Mouse (Mus musculus): ENCODE data around the gene Birc5.

The Birc5 gene

DNA sequence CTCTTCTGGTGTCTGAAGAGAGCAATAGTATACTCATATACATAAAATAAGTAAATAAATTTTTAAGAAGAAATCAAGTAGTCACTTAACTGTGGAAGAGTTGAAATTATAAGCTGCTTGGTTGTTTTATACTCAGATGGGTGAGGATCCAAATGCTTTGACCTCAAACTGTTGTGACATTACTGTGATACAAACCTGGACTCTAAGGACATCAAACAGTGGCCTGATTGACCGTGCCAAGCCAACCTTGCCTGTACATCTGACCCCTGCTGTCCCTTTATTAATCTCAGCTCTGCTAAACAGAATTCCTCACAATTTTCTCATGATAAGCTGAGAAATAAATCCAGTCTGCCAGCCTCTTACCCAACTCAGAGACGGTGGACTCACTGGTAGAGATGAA is 3.4 kb upstream of the Birc5 start:
- in situ Hi-C loops (cut with MboI; ENCODE audit: unreplicated experiment in 2 of 2), result loop anchor here in 1 of 2 experiments (25.0 kb wide), 2 partner anchors 758 to 983 kb away; partner anchors contain the start of genes Mfsd11 and Srsf2

DNA sequence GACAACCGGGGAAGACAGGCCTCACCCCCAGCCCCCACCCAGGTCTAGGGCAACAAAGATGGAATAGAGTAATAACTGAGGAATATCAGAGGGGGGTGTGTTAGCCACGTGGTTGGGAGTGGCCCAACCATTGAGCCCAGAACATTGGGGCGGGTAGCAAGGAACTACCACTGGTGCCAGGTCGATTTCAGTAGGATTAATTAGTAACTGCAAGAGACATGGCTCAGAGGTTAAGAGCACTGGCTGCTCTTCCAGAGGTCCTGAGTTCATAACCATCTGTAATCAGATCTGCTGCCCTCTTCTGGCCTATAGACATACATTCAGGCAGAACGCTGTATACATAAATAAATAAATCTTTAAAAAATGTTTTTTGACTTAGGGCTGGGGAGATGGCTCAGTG is 2.4 kb upstream of the Birc5 start:
- in situ Hi-C loops (cut with MboI; ENCODE audit: unreplicated experiment in 2 of 2), result loop anchor here in 1 of 2 experiments (25.0 kb wide), 2 partner anchors 759 to 984 kb away; partner anchors contain the start of genes Mfsd11 and Srsf2

DNA sequence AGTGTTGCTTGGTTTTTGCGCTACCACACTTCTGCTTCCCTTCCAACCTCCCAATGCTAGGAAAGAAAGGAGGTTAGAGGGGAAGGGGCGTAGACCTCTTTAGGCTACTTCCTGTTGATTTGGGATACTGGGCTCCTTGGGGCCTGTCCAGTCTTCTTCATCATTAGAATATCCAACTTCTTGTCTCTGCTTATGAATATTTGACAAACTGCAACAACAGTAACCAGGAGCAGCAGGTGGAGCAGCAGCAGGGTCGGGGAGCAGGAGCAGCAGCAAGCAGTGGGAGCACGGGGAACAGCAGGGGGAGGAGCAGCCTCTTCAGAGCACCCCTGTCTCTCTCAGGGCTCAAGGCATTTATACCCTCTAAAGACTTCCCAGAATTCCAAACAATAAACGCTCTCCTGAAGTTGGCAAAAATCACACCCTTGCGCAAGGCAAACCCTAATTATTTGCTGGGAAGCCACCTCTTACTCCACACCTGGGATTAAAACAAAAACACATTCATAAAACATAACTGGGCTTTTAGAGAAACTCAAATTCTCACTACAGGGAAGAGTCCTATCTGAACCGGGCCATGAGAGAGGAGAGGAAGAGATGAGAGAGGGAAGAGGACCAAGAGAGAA is 1.3 kb upstream of the Birc5 start:
- in situ Hi-C loops (cut with MboI; ENCODE audit: unreplicated experiment in 2 of 2), result loop anchor here in 1 of 2 experiments (25.0 kb wide), 2 partner anchors 760 to 985 kb away; partner anchors contain the start of genes Mfsd11 and Srsf2

DNA sequence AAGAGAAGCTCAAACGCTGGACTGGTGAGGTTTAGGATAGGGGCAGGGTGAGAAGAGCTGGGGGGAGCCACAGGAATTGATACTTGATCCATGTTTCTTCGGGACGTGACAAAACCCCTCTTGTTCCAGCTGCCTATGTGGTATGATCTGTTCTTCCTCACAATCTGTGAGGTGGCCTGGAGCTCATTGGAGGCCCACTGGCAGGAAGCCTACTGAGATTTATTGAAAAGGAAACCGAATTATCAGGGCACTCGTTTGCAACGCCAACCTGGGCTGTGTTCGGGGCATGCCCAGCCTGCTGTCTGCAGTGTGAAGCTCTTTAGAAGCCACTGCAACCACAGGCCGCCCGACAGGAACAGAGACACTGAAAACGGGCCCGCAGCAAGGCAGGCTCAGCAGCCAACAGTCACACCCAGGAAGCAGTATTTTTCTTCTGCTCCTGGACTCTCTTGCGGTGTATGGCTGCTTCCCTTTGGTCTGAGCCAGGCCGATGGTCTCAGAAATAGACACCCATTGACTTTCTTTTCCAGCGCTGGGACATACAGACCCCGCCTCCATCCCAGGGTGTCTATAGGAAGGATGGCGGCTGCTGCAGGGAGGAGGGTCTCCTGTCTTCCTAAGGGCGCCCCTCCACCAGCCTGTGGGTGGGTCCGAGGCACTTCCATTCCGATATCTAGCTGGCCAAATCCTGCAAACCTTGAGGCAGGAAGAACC is 623 bp upstream of the Birc5 start:
- in situ Hi-C loops (cut with MboI; ENCODE audit: unreplicated experiment in 2 of 2), result loop anchor here in 1 of 2 experiments (25.0 kb wide), 2 partner anchors 761 to 986 kb away; partner anchors contain the start of genes Mfsd11 and Srsf2

DNA sequence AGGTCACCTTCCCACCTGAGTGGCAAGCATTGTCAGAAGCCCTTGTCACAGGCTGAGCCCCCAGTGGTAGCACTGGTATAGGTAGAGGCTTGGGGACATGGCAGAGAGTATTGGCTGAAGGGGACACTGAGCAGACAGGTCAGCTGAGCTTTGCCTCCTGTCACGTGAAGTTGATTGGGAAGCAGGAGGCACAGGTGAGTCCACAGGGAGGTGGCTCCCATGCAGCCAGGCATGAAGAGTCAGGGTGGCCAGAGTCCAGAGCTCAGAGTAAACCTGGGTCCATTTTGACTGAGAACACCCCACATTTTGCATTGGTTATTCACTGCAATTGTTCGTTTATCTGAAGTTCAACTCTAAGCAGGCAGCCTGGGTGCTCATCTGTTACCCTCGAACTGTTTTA is 3.8 kb downstream of the Birc5 start:
- in situ Hi-C loops (cut with MboI; ENCODE audit: unreplicated experiment in 2 of 2), result loop anchor here (25.0 kb wide), 3 partner anchors 409 to 584 kb away; partner anchors contain the start of gene C1qtnf1 (in 1 of the 2)

DNA sequence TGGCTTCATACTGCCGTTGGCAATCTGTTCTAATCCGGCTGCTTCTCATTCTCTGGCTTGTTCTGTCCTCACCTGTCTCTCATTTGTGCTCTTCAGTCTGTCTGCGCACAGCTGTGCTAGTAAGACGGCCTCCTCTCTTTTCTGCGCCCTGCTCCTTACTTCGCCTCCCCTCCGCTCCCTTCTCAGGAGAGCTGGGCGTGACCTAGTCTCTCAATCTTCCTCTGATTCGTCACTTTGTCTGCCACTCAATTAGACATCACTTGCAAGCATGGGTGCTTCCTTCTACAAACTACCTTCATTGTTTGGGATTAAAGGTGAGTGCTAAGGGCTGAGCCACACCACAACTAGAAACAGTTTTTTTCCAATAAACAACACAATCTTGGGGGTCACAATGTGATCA is 5.2 kb downstream of the Birc5 start:
- in situ Hi-C loops (cut with MboI; ENCODE audit: unreplicated experiment in 2 of 2), result loop anchor here (25.0 kb wide), 3 partner anchors 408 to 583 kb away; partner anchors contain the start of gene C1qtnf1 (in 1 of the 2)

DNA sequence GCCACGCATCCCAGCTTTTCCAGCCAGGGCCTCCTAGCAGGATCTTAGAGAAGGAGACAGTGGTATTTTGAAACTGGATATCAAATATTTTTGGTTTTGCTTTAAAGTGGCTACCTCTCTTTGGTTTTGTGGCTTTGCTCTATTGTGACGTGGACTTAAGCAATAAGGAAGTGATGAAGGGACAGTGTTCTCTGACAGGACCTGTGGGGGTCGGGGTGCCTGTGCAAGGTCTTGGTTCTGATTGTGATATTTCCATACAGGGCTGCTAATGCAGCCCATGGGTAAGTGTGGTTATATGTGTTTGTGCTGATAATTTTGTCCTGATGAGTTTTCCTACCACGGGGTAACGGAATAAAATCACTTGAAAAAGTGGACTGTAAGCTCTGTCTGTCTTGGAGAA is 6.3 kb downstream of the Birc5 start:
- in situ Hi-C loops (cut with MboI; ENCODE audit: unreplicated experiment in 2 of 2), result loop anchor here (25.0 kb wide), 3 partner anchors 407 to 582 kb away; partner anchors contain the start of gene C1qtnf1 (in 1 of the 2)

DNA sequence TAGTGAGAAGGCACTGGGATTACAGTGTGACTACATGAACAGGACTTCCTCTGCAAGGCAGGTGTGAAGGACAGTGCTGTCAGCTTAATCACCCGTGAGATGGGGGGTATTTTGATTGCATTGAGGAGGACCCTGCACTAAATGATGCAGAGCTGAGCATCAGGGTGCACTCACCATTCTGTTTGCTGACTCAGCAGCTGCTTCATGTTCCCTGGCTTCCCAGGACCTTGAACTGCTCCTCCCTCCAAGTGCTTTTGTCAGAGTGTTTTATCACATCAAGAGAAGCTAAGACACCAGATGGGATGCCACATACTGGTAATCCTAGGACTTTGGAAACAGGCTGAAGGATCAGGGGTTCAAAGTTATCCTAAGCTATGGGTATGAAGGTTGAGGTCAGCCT is 6.9 kb downstream of the Birc5 start:
- in situ Hi-C loops (cut with MboI; ENCODE audit: unreplicated experiment in 2 of 2), result loop anchor here (25.0 kb wide), 3 partner anchors 406 to 581 kb away; partner anchors contain the start of gene C1qtnf1 (in 1 of the 2)

DNA sequence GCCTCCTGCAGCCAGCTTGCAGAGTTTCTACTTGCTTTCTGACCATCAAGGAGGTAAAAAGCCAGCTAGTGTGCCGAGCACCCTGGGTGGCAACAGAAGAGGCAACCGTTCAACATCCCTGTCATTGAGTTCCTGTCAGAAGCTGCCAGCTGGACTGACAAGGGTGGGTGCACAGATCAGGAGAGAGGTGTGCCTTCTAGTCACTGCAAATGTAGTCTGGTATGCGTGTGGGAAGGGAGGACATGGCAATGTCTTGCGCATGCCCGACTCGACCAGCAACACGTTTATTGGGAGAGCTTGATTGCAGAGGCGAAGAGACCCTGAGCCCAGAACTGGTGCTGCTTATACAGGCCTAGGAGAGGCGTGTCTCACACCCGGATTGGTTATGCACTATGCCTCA is 8.4 kb downstream of the Birc5 start:
- in situ Hi-C loops (cut with MboI; ENCODE audit: unreplicated experiment in 2 of 2), result loop anchor here (25.0 kb wide), 3 partner anchors 405 to 580 kb away; partner anchors contain the start of gene C1qtnf1 (in 1 of the 2)

DNA sequence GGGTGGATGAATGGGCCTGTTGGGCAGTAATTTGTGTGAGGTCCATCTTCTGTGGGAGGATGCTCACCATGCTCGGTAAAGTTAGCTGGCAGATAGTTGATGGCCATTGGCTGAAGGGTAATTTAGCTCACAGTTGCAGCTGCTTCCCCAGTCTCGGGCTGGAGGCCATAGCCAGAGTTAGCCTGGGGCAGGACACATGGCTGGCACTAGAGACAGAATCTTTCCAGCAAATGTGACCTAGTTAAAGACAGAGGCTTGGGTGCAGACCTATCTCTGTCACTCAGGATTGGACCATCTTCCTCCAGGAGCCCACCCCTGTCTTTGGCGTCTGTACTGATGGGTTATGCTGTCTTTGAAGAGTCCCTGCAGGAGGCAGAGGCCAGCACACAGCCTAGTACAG is 9.3 kb downstream of the Birc5 start:
- in situ Hi-C loops (cut with MboI; ENCODE audit: unreplicated experiment in 2 of 2), result loop anchor here (25.0 kb wide), 3 partner anchors 404 to 579 kb away; partner anchors contain the start of gene C1qtnf1 (in 1 of the 2)

DNA sequence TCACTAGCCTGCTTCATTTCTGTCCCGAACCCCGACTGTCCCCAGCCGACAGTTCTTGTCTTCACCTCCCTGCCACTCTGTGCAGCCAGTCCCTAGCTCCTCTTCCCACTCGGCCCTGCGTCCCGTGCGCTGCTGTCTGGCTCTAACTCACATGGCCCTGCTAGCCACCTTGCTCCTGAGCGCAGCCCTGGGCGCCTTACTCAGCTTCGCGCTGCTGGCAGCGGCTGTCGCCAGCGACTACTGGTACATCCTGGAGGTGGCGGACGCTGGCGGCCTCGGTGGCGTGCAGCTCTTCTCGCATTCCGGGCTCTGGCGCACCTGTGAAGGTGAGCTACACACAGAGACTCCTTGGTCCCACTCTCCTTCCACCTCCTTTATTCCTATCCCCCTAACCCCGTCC is 11.6 kb downstream of the Birc5 start, which contains the start of gene Tmem235:
Gene Tmem235, plus strand, starts transcription at position 152 of the 400 bp plus-strand sequence.
- in situ Hi-C loops (cut with MboI; ENCODE audit: unreplicated experiment in 2 of 2), result loop anchor here (25.0 kb wide), 3 partner anchors 402 to 577 kb away; partner anchors contain the start of gene C1qtnf1 (in 1 of the 2)

DNA sequence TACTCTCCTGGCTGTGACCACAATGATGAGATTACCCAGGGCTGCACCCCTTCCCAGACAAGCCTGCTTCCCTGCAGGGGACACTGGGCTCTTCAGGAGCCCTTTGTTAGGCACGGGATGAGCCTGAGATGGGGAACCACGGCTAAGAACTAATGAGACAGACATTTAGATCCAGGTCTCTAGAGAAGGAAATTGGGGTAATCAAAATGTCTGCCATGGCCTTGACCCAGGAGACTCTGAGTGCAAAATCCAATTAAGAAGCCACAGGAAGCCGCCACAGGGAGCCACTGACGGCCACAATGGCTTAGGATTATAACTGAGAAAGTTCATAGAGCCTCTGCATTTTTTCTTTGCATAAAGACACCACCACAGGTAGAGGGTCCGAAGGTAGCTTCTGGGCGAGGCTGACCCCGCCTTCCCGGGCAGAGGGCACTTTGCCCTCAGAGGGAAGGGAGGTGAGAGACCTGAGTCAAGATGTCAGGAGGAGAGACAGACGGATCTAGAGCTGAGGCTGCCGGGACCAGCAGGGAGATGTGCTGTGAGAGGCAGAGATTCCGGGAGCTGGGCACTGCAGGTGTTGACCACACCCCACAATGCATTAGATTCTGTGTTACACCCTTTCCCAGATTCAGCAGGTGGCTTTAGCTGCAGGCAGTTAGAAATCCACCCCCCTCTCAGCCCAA is 14.3 kb downstream of the Birc5 start:
- in situ Hi-C loops (cut with MboI; ENCODE audit: unreplicated experiment in 2 of 2), result loop anchor here (25.0 kb wide), 3 partner anchors 399 to 574 kb away; partner anchors contain the start of gene C1qtnf1 (in 1 of the 2)

DNA sequence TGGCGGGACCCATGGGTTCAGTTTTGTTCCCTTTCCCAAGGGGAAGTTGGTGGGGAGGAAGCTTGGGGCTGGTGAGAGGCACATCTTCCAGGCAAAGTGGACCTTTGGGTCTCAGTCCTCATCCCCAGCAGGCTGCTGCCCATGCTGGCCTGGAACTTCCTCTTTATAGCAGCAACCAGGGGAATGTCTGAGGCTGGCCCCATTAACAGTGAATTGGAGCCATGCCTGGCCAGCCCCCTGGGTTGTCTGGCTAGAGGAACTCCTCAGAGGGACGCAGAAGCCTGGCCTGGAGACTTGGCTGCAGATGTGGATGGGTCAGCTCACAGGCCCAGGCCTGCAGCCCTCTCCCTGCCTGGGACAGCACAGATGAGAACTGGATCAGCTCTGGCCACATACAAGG is 15.8 kb downstream of the Birc5 start:
- in situ Hi-C loops (cut with MboI; ENCODE audit: unreplicated experiment in 2 of 2), result loop anchor here (25.0 kb wide), 3 partner anchors 397 to 572 kb away; partner anchors contain the start of gene C1qtnf1 (in 1 of the 2)

DNA sequence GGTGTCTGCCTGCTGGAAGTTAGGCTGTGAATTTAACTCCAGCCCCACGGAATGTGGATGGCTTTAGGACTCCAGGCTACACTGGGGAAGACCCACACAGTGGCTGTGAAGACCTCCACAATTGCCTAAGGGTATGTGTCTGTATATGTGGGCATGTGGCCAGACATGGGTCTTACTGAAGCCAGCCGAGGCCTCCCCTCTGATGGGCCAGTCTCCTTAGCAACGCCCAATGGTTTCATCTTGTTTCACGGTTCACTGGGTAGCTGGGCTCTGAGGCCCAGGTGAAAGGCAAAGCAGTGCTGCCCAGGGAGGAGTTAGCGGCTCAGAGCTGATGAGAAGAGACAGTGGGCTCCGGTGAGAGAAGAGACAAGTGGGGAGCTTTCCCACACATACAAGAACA is 16.9 kb downstream of the Birc5 start:
- in situ Hi-C loops (cut with MboI; ENCODE audit: unreplicated experiment in 2 of 2), result loop anchor here (25.0 kb wide), 3 partner anchors 396 to 571 kb away; partner anchors contain the start of gene C1qtnf1 (in 1 of the 2)

DNA sequence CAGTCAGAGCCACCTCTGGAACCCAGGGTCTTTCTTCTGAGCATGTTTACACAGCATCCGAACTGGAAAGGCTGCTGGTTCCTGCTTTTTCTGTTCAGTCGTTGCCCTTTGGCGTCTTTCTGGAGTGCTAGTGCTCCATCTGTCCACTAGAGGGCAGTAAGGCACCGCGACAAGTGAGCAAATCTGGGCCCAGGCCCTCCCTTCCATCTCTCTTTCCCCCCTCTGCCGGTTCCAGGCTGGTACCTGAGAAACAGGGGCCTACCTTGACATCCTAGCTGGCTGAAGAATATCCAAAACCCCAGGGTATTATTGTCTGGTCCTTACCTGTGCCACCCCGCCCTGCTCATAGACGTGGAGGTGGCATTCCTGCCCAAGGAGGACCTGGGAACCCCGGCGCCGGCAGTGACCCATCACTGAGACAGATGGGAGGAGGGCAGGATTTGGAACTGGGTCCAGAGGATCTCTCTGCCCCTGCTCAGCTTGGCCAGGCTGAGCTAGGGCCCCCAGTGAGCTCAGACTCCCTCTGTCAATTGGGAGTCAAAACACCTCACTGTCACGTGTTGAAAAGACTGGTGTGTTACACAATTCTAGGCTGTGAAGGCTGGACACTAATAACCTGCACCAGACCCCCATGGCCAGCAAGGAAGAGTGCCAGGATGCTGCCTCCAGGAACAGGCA is 21.8 kb downstream of the Birc5 start:
- in situ Hi-C loops (cut with MboI; ENCODE audit: unreplicated experiment in 2 of 2), result loop anchor here (5.0 to 25.0 kb wide), 9 partner anchors 94 to 566 kb away; partner anchors contain the start of gene C1qtnf1 (in 1 of the 2)

DNA sequence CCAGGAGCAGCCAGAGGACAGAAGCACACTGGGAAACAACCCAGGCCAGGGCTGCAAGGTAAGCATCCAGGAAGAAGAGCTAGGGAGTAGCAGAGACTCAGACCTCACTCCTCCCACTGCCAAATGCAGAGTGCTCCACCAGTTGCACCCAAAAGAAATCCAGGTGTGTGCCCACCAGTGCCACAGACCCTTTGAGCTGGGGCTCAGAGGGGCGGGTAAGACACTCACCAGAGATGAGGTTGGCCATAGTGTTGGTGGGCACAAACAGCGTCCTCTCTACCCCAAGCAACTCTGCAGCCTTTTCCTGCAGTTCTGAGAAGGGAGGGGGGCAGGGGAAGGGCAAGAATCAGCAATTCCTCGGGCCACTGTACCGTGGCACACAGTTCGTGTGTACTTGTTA is 22.3 kb downstream of the Birc5 start:
- in situ Hi-C loops (cut with MboI; ENCODE audit: unreplicated experiment in 2 of 2), result loop anchor here (5.0 to 25.0 kb wide), 9 partner anchors 93 to 566 kb away; partner anchors contain the start of gene C1qtnf1 (in 1 of the 2)

DNA sequence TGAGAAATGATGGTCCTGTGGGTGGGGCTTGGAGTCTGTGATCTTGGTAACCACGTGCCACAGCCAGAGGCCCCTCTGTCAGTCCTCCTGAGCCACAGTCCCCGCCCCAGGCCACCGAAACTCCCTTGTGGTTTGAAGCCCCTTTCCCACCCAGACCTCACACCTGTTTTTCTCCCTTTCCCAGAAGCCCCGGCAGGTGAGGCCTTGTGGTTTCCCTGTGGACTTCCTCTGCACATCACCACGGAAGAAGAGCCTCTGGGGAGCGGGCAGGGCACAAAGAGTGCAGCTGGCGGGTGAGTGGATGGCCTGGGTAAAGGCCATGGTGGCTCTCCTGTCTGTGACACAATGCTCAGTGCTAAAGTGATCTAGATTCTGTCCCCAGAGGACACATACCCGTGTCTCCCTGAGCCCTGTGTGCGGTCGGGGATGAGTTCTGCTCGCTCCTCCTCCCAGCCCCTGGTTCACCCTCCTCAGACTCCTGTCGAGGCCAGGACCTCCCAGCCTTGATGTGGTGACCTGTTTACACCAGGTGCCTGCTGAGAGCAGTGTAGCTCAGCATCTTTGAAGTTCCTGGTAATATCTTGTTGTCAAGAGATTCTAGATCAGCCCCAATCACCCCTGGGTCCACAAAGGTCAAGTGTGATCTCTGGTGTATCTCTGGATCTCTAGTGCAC is 23.0 kb downstream of the Birc5 start:
- in situ Hi-C loops (cut with MboI; ENCODE audit: unreplicated experiment in 2 of 2), result loop anchor here (5.0 to 25.0 kb wide), 9 partner anchors 93 to 565 kb away; partner anchors contain the start of gene C1qtnf1 (in 1 of the 2)

DNA sequence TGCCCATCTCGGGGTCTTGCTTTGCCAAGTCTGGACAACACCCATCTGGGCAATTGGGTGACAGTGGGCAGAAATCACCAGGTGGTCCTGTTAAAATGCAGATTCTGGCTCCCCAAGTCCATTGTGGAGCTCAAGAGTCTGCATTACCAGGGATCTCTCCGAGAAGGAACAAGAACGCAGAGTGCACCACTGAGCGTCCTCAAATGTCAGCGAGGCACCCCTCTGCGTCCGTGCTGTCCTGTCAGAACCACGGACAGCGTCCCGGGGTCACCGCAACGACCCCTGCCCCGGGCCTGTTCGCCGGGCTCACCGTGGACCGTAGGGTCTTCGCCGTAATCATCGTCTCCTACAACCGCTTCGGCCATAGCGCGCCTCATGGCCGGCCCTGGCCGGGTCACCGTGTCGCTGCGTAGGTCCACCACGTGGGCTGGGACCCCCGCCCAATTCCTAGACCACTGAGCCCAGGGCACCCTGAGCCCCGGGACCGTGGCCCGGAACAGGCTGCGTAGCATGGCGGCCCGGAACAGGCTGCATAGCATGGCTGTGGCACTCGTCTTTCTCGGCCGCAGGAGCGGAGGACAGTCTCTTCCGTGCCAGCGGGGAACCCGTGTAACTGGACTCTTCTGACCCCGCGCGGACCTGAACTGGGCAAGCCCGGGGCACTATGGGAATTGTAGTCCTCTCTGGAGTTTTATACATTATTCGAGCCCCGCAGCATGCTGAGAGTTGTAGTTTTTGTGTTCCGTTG is 24.0 kb downstream of the Birc5 start, which contains the start of gene Tha1:
Gene Tha1, minus strand, starts transcription at position 621 of the 748 bp plus-strand sequence.
- in situ Hi-C loops (cut with MboI; ENCODE audit: unreplicated experiment in 2 of 2), result loop anchor here (5.0 to 25.0 kb wide), 9 partner anchors 92 to 564 kb away; partner anchors contain the start of gene C1qtnf1 (in 1 of the 2)

All from v-Abl transformed pro-B cells (cell line).